Mouse (Mus musculus): ENCODE measurements at regions not wholly inside any gene's neighbourhood (a gene's known extent, or its start where the extent isn't known, plus 50 kb on each side); places are given as distances from the start of the nearest gene placed in this dataset.

GRCm38 (mm10) chr1:35115521-35115920 is 265.7 kb downstream of the Plekhb2 start:
- ATAC-seq (ENCODE audit: low FRiP score, low TSS enrichment) = no peak
- no peak overlapping the region for H3K9ac ChIP-seq (replicated peaks; ENCODE audit: low read length)
- no peak overlapping the region for H3K27ac ChIP-seq (ENCODE audit: low read length)
- H3K36me3 ChIP-seq (ENCODE audit: insufficient read depth, low read length) = no peaks in the 10 kb centered on the region
- no peaks in the 10 kb centered on the region for H3K4me1 ChIP-seq (ENCODE audit: insufficient read depth, low read length)
- H3K9me3 ChIP-seq (ENCODE audit: low read length) = peaks cover 20% of the 10 kb centered on the region
- no peaks in the 10 kb centered on the region for H3K27me3 ChIP-seq (ENCODE audit: insufficient read depth, low read length)
- no peak overlapping the region for H3K4me2 ChIP-seq (replicated peaks; ENCODE audit: low read depth, low read length)
- no peak overlapping the region for H3K4me3 ChIP-seq (ENCODE audit: low read length)

DNA sequence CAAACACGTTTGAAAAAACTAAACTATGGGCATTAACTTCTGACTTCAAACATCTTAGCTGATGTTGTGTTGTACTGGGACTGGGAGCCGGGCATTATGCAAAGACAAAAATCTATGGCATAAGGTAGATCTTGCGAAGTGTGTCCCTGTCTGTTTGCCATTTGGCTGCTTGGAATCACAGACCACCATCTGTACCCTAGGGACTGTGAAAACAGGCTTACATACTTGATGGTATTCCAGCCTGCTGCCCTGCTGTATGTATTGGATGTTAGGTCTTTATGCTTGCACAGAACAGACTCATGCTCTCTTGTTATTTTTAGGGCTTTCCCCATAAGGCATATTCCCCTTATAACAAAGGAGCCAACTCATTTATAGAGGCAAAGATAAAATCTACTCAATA is 288.1 kb downstream of the Plekhb2 start:
- Histone ChIP-seq H3K36me3 (ENCODE audit: insufficient read depth, low read length) (no peaks in the 10 kb centered on the region), H3K4me2 (replicated peaks; ENCODE audit: low read depth, low read length) (no peak overlapping the region), H3K9me3 (ENCODE audit: low read length) (no peaks in the 10 kb centered on the region), H3K4me3 (ENCODE audit: low read length) (no peak overlapping the region), H3K27ac (ENCODE audit: low read length) (no peak overlapping the region), H3K27me3 (ENCODE audit: insufficient read depth, low read length) (no peaks in the 10 kb centered on the region), H3K9ac (replicated peaks; ENCODE audit: low read length) (no peak overlapping the region), H3K4me1 (ENCODE audit: insufficient read depth, low read length) (no peaks in the 10 kb centered on the region)
- ATAC-seq (ENCODE audit: low FRiP score, low TSS enrichment) = no peak
- WGBS = 83% methylated on average over 3 of the region's 3 CpGs

- Histone ChIP-seq H3K9ac (replicated peaks; ENCODE audit: low read length) (no peak overlapping the region), H3K27ac (ENCODE audit: low read length) (no peak overlapping the region), H3K4me1 (ENCODE audit: insufficient read depth, low read length) (no peaks in the 10 kb centered on the region), H3K4me3 (ENCODE audit: low read length) (no peak overlapping the region), H3K36me3 (ENCODE audit: insufficient read depth, low read length) (no peaks in the 10 kb centered on the region), H3K27me3 (ENCODE audit: insufficient read depth, low read length) (no peaks in the 10 kb centered on the region), H3K9me3 (ENCODE audit: low read length) (no peaks in the 10 kb centered on the region), H3K4me2 (replicated peaks; ENCODE audit: low read depth, low read length) (no peak overlapping the region)
- no peak for ATAC-seq (ENCODE audit: low FRiP score, low TSS enrichment)
These were observed 299.3 kb downstream of the Plekhb2 start for GRCm38 (mm10) chr1:35149036-35149435.

DNA sequence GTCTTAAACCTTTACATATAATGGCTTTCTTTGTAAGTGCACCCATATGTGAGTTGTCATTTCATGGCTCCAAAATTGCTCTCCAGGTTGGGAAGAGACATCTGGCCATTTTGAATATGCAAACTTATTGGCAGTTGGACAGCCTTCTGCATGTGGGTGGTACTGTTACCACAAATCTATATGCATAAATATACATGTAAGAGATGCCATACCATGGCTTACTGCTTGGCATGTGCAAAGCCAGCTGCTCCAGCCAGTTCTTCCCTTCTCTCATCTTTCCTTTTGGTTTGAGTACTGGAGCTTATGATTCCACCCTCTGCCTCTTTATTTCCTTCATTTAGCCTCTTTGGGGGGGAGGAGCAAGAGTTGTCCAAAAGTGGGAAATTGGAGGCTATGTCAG is 312.7 kb downstream of the Plekhb2 start:
- H3K9ac ChIP-seq (replicated peaks; ENCODE audit: low read length) = no peak overlapping the region
- no peak for ATAC-seq (ENCODE audit: low FRiP score, low TSS enrichment)
- H3K27ac ChIP-seq (ENCODE audit: low read length) = no peak overlapping the region
- no peak overlapping the region for H3K4me3 ChIP-seq (ENCODE audit: low read length)
- no peaks in the 10 kb centered on the region for H3K36me3 ChIP-seq (ENCODE audit: insufficient read depth, low read length)
- H3K27me3 ChIP-seq (ENCODE audit: insufficient read depth, low read length) = no peaks in the 10 kb centered on the region
- H3K4me2 ChIP-seq (replicated peaks; ENCODE audit: low read depth, low read length) = no peak overlapping the region
- H3K4me1 ChIP-seq (ENCODE audit: insufficient read depth, low read length) = no peaks in the 10 kb centered on the region
- H3K9me3 ChIP-seq (ENCODE audit: low read length) = no peaks in the 10 kb centered on the region

GRCm38 (mm10) chr1:35200656-35201055 is 350.9 kb downstream of the Plekhb2 start:
- Histone ChIP-seq H3K4me3 (ENCODE audit: low read length) (no peak overlapping the region), H3K4me2 (replicated peaks; ENCODE audit: low read depth, low read length) (no peak overlapping the region), H3K27me3 (ENCODE audit: insufficient read depth, low read length) (no peaks in the 10 kb centered on the region), H3K27ac (ENCODE audit: low read length) (no peak overlapping the region), H3K4me1 (ENCODE audit: insufficient read depth, low read length) (no peaks in the 10 kb centered on the region), H3K9me3 (ENCODE audit: low read length) (peaks cover 4% of the 10 kb centered on the region; the same call in 1 of the 2 replicates), H3K9ac (replicated peaks; ENCODE audit: low read length) (no peak overlapping the region), H3K36me3 (ENCODE audit: insufficient read depth, low read length) (no peaks in the 10 kb centered on the region)
- no peak for ATAC-seq (ENCODE audit: low FRiP score, low TSS enrichment)
- 81% methylated on average over 2 of the region's 2 CpGs for WGBS

DNA sequence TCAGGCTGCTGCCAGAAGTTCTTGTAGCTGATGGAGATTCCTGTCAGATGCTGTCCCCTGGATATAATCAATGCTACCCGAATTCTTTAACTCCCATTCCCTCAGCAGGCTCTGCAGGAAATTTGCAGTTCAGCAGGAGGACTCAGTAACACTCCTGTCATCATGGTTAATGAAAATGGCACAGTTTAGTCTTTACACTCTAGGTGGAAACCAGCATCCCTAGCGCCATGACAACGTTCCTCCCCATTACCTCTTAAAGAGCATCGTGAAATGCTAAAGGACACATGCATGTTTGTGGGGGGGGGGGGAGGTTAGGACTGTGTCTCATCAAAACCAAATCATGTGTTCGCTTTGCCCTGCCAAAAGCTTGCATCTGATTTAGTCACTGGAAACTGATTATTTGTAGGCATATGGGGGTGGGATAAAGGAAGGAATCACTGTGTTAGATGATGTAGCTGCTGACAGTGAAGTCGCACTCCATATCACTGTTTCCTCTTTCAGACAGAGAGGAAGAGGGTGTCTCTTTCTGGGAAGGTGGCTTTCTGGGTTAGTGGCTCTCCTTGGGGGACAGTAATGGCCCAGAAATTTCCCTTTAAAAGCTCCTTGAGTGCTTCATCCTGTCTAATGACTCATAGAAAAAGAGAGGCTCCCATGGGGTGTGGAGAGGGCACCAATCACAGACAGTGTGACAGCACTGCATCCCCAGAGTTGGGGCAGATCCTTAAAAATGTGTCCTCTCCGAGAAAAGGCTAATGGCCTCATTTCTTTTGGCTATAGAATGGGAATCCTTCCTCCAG is 351.5 kb downstream of the Plekhb2 start:
- no peak overlapping the region for H3K9ac ChIP-seq (replicated peaks; ENCODE audit: low read length)
- no peaks in the 10 kb centered on the region for H3K4me1 ChIP-seq (ENCODE audit: insufficient read depth, low read length)
- 78% methylated on average over 7 of the region's 7 CpGs for WGBS
- H3K9me3 ChIP-seq (ENCODE audit: low read length) = peaks cover 4% of the 10 kb centered on the region; the same call in 1 of the 2 replicates
- no peaks in the 10 kb centered on the region for H3K36me3 ChIP-seq (ENCODE audit: insufficient read depth, low read length)
- H3K27me3 ChIP-seq (ENCODE audit: insufficient read depth, low read length) = no peaks in the 10 kb centered on the region
- ATAC-seq (ENCODE audit: low FRiP score, low TSS enrichment) = no peak
- no peak overlapping the region for H3K27ac ChIP-seq (ENCODE audit: low read length)
- H3K4me3 ChIP-seq (ENCODE audit: low read length) = no peak overlapping the region
- H3K4me2 ChIP-seq (replicated peaks; ENCODE audit: low read depth, low read length) = no peak overlapping the region

- Histone ChIP-seq H3K36me3 (ENCODE audit: insufficient read depth, low read length) (no peaks in the 10 kb centered on the region), H3K27me3 (ENCODE audit: insufficient read depth, low read length) (no peaks in the 10 kb centered on the region), H3K4me2 (replicated peaks; ENCODE audit: low read depth, low read length) (no peak overlapping the region), H3K27ac (ENCODE audit: low read length) (no peak overlapping the region), H3K9me3 (ENCODE audit: low read length) (peaks cover 4% of the 10 kb centered on the region; the same call in 1 of the 2 replicates), H3K4me1 (ENCODE audit: insufficient read depth, low read length) (no peaks in the 10 kb centered on the region), H3K9ac (replicated peaks; ENCODE audit: low read length) (no peak overlapping the region), H3K4me3 (ENCODE audit: low read length) (no peak overlapping the region)
- WGBS = 87% methylated on average over 1 of the region's 1 CpGs
- no peak for ATAC-seq (ENCODE audit: low FRiP score, low TSS enrichment)
These were observed 352.1 kb downstream of the Plekhb2 start for GRCm38 (mm10) chr1:35201880-35202220.

- Histone ChIP-seq H3K27ac (ENCODE audit: low read length) (no peak overlapping the region), H3K9me3 (ENCODE audit: low read length) (peaks cover 4% of the 10 kb centered on the region; the same call in 1 of the 2 replicates), H3K4me1 (ENCODE audit: insufficient read depth, low read length) (no peaks in the 10 kb centered on the region), H3K4me2 (replicated peaks; ENCODE audit: low read depth, low read length) (no peak overlapping the region), H3K27me3 (ENCODE audit: insufficient read depth, low read length) (no peaks in the 10 kb centered on the region), H3K36me3 (ENCODE audit: insufficient read depth, low read length) (no peaks in the 10 kb centered on the region), H3K4me3 (ENCODE audit: low read length) (no peak overlapping the region), H3K9ac (replicated peaks; ENCODE audit: low read length) (no peak overlapping the region)
- ATAC-seq (ENCODE audit: low FRiP score, low TSS enrichment) = no peak
- 80% methylated on average over 4 of the region's 4 CpGs for WGBS
These were observed 352.8 kb downstream of the Plekhb2 start for GRCm38 (mm10) chr1:35202551-35202950.

- Histone ChIP-seq H3K27ac (ENCODE audit: low read length) (no peak overlapping the region), H3K9me3 (ENCODE audit: low read length) (peaks cover 4% of the 10 kb centered on the region; the same call in 1 of the 2 replicates), H3K36me3 (ENCODE audit: insufficient read depth, low read length) (no peaks in the 10 kb centered on the region), H3K4me2 (replicated peaks; ENCODE audit: low read depth, low read length) (no peak overlapping the region), H3K27me3 (ENCODE audit: insufficient read depth, low read length) (no peaks in the 10 kb centered on the region), H3K9ac (replicated peaks; ENCODE audit: low read length) (no peak overlapping the region), H3K4me3 (ENCODE audit: low read length) (no peak overlapping the region), H3K4me1 (ENCODE audit: insufficient read depth, low read length) (no peaks in the 10 kb centered on the region)
- ATAC-seq (ENCODE audit: low FRiP score, low TSS enrichment) = no peak
- 56% methylated on average over 11 of the region's 11 CpGs for WGBS
These were observed 357.2 kb downstream of the Plekhb2 start for GRCm38 (mm10) chr1:35206834-35207529.

GRCm38 (mm10) chr1:35212111-35212891 is 362.5 kb downstream of the Plekhb2 start:
- Histone ChIP-seq H3K36me3 (ENCODE audit: insufficient read depth, low read length) (no peaks in the 10 kb centered on the region), H3K27ac (ENCODE audit: low read length) (no peak overlapping the region), H3K4me3 (ENCODE audit: low read length) (no peak overlapping the region), H3K4me1 (ENCODE audit: insufficient read depth, low read length) (no peaks in the 10 kb centered on the region), H3K9ac (replicated peaks; ENCODE audit: low read length) (no peak overlapping the region), H3K9me3 (ENCODE audit: low read length) (no peaks in the 10 kb centered on the region), H3K4me2 (replicated peaks; ENCODE audit: low read depth, low read length) (no peak overlapping the region), H3K27me3 (ENCODE audit: insufficient read depth, low read length) (no peaks in the 10 kb centered on the region)
- WGBS = 88% methylated on average over 13 of the region's 13 CpGs
- no peak for ATAC-seq (ENCODE audit: low FRiP score, low TSS enrichment)

Data from kidney, embryonic 16.5 days (tissue).